Mouse (Mus musculus) embryonic facial prominence, embryonic 10.5 days (tissue): Measurements from ENCODE around the gene Map1lc3a. TPM values are rescaled to one million over a fixed set of nuclear protein-coding genes. Genes with fewer than 3 reads are reported as not detected.

Experiments
- DNase-seq: peaks from one replicate; pipeline ENCODE4 v3.0.0-alpha.2; 2017; ENCODE audit warnings: low spot score
- H3K27ac ChIP-seq: fragments of 300-500 bp; sonication (generic); replicated peaks from 2 replicates; pipeline ENCODE4 v1.5.1; 2016; ENCODE audit warnings: mild to moderate bottlenecking
- H3K27me3 ChIP-seq: fragments of 300-500 bp; sonication (generic); replicated peaks from 2 replicates; pipeline ENCODE4 v1.6.1; 2016; ENCODE audit warnings: low read depth, mild to moderate bottlenecking; ENCODE audit not compliant: poor library complexity, severe bottlenecking
- H3K36me3 ChIP-seq: fragments of 300-500 bp; sonication (generic); replicated peaks from 2 replicates; pipeline ENCODE4 v1.6.1; 2016; ENCODE audit warnings: mild to moderate bottlenecking, moderate library complexity
- H3K4me1 ChIP-seq: fragments of 300-500 bp; sonication (generic); 2 replicates; pipeline ENCODE4 v1.6.1; 2016
- H3K4me3 ChIP-seq: fragments of 300-500 bp; sonication (generic); 2 replicates; pipeline ENCODE4 v1.5.1; 2016; ENCODE audit warnings: mild to moderate bottlenecking, moderate library complexity
- H3K9me3 ChIP-seq: fragments of 300-500 bp; sonication (generic); 2 replicates; pipeline ENCODE4 v1.6.1; 2016; ENCODE audit warnings: mild to moderate bottlenecking
- WGBS: fragments of 180-500 bp; shearing (Covaris S2); methylation state at CpG from one replicate; pipeline ENCODE4 v1.1.7; 2016; 5-methylcytosine and 5-hydroxymethylcytosine counted together
- polyA plus RNA-seq: library from polyadenylated mRNA; unstranded; fragments of >200 nt; fragmentation: Nextera tagmentation; extraction: Ambion mirVana; gene quantifications from 2 replicates; pipeline ENCODE4 v1.2.1, GENCODE M21; 2016

Map1lc3a gene
- polyA plus RNA-seq, 1 experiment from 2014 or later = 122 TPM

GRCm38 (mm10) chr2:155293946-155294345 lies 17.8 kb downstream of the Map1lc3a start:
- no peak for DNase-seq
- Histone ChIP-seq H3K27ac (no peak overlapping the region), H3K4me1 (no peaks in the 10 kb centered on the region), H3K9me3 (no peaks in the 10 kb centered on the region), H3K27me3 (no peaks in the 10 kb centered on the region), H3K4me3 (no peak overlapping the region), H3K36me3 (peaks cover 100% of the 10 kb centered on the region)
- WGBS = 93% methylated on average over 4 of the region's 4 CpGs

DNA sequence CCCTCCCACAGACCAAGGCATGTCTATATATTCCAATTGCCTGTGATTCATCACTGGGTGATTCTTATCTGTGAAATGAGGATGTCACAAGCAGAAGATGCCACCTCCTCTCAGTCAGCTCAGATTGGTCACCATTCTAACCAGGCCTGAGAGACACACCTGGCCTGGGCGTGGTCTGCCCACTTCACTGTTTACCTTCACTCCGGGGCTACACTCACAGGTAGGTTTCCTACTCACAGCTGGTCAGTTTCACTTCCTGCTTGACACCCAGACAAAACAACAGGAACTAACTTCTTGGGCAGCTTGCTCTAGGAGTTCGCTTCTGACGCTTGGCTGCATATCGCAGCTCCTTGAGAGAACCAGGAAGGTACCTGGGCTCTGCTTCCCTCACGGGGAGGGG lies 19.4 kb downstream of the Map1lc3a start:
- no peak for DNase-seq
- H3K4me3 ChIP-seq = no peak overlapping the region
- 94% methylated on average over 6 of the region's 6 CpGs for WGBS
- H3K27me3 ChIP-seq = no peaks in the 10 kb centered on the region
- H3K36me3 ChIP-seq = peaks cover 100% of the 10 kb centered on the region
- no peaks in the 10 kb centered on the region for H3K9me3 ChIP-seq
- no peak overlapping the region for H3K27ac ChIP-seq
- H3K4me1 ChIP-seq = no peaks in the 10 kb centered on the region

- H3K27ac ChIP-seq = no peak overlapping the region
- H3K27me3 ChIP-seq = no peaks in the 10 kb centered on the region
- WGBS = 81% methylated on average over 4 of the region's 4 CpGs
- H3K9me3 ChIP-seq = no peaks in the 10 kb centered on the region
- H3K36me3 ChIP-seq = peaks cover 86% of the 10 kb centered on the region
- no peak overlapping the region for H3K4me3 ChIP-seq
- DNase-seq = no peak
- no peaks in the 10 kb centered on the region for H3K4me1 ChIP-seq
Measured at GRCm38 (mm10) chr2:155299563-155299962, 23.5 kb downstream of the Map1lc3a start.

- WGBS = 44% methylated on average over 3 of the region's 3 CpGs
Measured at GRCm38 (mm10) chr2:155308936-155309592, 33.0 kb downstream of the Map1lc3a start.

GRCm38 (mm10) chr2:155313671-155314070 lies 37.6 kb downstream of the Map1lc3a start:
- DNase-seq = peak; percentile 54
- H3K4me1 ChIP-seq = peaks cover 26% of the 10 kb centered on the region
- no peaks in the 10 kb centered on the region for H3K27me3 ChIP-seq
- H3K9me3 ChIP-seq = no peaks in the 10 kb centered on the region
- H3K4me3 ChIP-seq = no peak overlapping the region
- H3K27ac ChIP-seq = no peak overlapping the region
- H3K36me3 ChIP-seq = peaks cover 52% of the 10 kb centered on the region
- WGBS = 33% methylated on average over 6 of the region's 6 CpGs

More at GRCm38 (mm10) chr2:155308936-155309592, 33.0 kb downstream of the Map1lc3a start:
- Histone ChIP-seq H3K36me3 (peaks cover 56% of the 10 kb centered on the region), H3K4me3 (no peak overlapping the region), H3K27ac (peak overlapping the region; percentile 71), H3K27me3 (no peaks in the 10 kb centered on the region), H3K4me1 (peaks cover 19% of the 10 kb centered on the region), H3K9me3 (no peaks in the 10 kb centered on the region)
- peak; percentile 27 for DNase-seq

DNA sequence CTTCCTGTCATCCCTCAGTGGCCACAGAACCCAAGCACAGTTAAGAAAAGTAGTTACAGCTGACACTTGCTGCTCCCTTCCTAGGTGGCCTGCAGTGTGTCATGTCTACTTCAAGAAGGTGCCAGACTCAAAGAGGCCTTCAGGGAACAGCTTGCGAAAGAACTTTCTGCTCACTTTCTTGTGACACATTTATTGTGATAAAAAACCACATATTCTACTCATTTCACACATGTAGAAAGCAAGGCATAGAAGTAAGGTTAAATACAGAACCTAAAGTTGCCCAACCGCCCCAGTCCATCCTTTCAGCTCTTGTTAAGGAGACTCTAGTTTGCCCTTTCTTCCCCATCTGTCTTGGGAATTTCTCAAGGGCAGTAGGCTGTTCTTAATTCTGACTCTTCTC lies 42.5 kb downstream of the Map1lc3a start:
- Histone ChIP-seq H3K9me3 (no peaks in the 10 kb centered on the region), H3K4me3 (no peak overlapping the region), H3K27me3 (no peaks in the 10 kb centered on the region), H3K36me3 (peaks cover 72% of the 10 kb centered on the region), H3K27ac (no peak overlapping the region), H3K4me1 (peaks cover 21% of the 10 kb centered on the region)
- no peak for DNase-seq
- 96% methylated on average over 2 of the region's 2 CpGs for WGBS

- DNase-seq = no peak
- WGBS = 82% methylated on average over 5 of the region's 5 CpGs
- Histone ChIP-seq H3K27ac (no peak overlapping the region), H3K4me3 (no peak overlapping the region), H3K36me3 (peaks cover 73% of the 10 kb centered on the region), H3K27me3 (no peaks in the 10 kb centered on the region), H3K9me3 (no peaks in the 10 kb centered on the region), H3K4me1 (peaks cover 8% of the 10 kb centered on the region; the same call in 1 of the 2 replicates)
Measured at GRCm38 (mm10) chr2:155320596-155320995, 44.5 kb downstream of the Map1lc3a start.

- H3K4me3 ChIP-seq = no peak overlapping the region
- no peak overlapping the region for H3K27ac ChIP-seq
- H3K4me1 ChIP-seq = no peaks in the 10 kb centered on the region
- H3K27me3 ChIP-seq = no peaks in the 10 kb centered on the region
- DNase-seq = no peak
- no peaks in the 10 kb centered on the region for H3K9me3 ChIP-seq
- WGBS = 87% methylated on average over 4 of the region's 4 CpGs
- peaks cover 75% of the 10 kb centered on the region for H3K36me3 ChIP-seq
Measured at GRCm38 (mm10) chr2:155326001-155326400, 49.9 kb downstream of the Map1lc3a start.

Other genes with a start within 250 kb of the Map1lc3a start
- 105 and 109 TPM in 2 replicates for gene Ahcy, start 201.8 kb upstream of the Map1lc3a start, polyA plus RNA-seq
- gene Itch, start 142.8 kb upstream of the Map1lc3a start, polyA plus RNA-seq = 58.2 TPM in 2 replicates
- gene Dynlrb1, start 39.8 kb upstream of the Map1lc3a start, polyA plus RNA-seq = 416 and 443 TPM in 2 replicates
- 51.5 and 56.7 TPM in 2 replicates for gene Pigu, start 81.1 kb downstream of the Map1lc3a start, polyA plus RNA-seq
- 36.9 and 37.9 TPM in 2 replicates for gene Trp53inp2, start 104.8 kb downstream of the Map1lc3a start, polyA plus RNA-seq
- 20.1 and 25.7 TPM in 2 replicates for gene Ncoa6, start 197.6 kb downstream of the Map1lc3a start, polyA plus RNA-seq
- gene Acss2, start 241.7 kb downstream of the Map1lc3a start, polyA plus RNA-seq = 8.4 and 9.1 TPM in 2 replicates
- gene Ggt7, start 241.9 kb downstream of the Map1lc3a start, polyA plus RNA-seq = 7.3 TPM in 2 replicates